Mouse (Mus musculus): ENCODE measurements around the gene Jph2. TPM values are rescaled to one million over a fixed set of nuclear protein-coding genes. Genes with fewer than 3 reads are reported as not detected.

The Jph2 gene
- polyA plus RNA-seq (2012; rRNA removed) (0.07 and 0.10 TPM in 2 replicates), polyA plus RNA-seq (2014; fragmentation: Nextera tagmentation; extraction: Ambion mirVana) (0.03 TPM in 1 of 2 replicates, not detected in the other)

- no peaks in the 10 kb centered on the region for H3K36me3 ChIP-seq (replicated peaks; ENCODE audit: control insufficient read depth, insufficient read depth, low read depth)
- 21% methylated on average over 10 of the region's 10 CpGs for WGBS (ENCODE audit: insufficient replicate concordance)
- DNase-seq (ENCODE audit: low read depth in 3 of 3, low spot score in 3 of 3) (no peak), ATAC-seq (ENCODE audit: insufficient read depth) (no peak)
- H3K4me2 ChIP-seq (ENCODE audit: low read depth) = no peak within 1 kb of the TSS
- no peaks in the 10 kb centered on the region for H3K4me1 ChIP-seq (replicated peaks; ENCODE audit: control insufficient read depth in 2 of 2, insufficient read depth in 2 of 2, low read length in 1 of 2)
- no peak within 1 kb of the TSS for H3K4me3 ChIP-seq (ENCODE audit: insufficient read depth in 1 of 2, low read depth in 2 of 2, low read length in 2 of 2)
- H3K27me3 ChIP-seq (ENCODE audit: control insufficient read depth, insufficient read depth, low read length) = no peaks in the 10 kb centered on the region
- no peak within 1 kb of the TSS for H3K27ac ChIP-seq
- H3K9ac ChIP-seq (replicated peaks) = no peak within 1 kb of the TSS
- TF ChIP-seq CTCF (IDR thresholded peaks at IDR 0.05; ENCODE audit: low read depth) (no peak), EP300 (IDR thresholded peaks at IDR 0.05; ENCODE audit: low read depth) (no peak)
- H3K9me3 ChIP-seq (ENCODE audit: control insufficient read depth, low read length) = no peaks in the 10 kb centered on the region
These were observed at the start of gene Jph2 for GRCm38 (mm10) chr2:163397905-163398304. TSS of gene Jph2 (minus strand) at chr2:163397993.

- Histone ChIP-seq H3K9ac (replicated peaks) (no peak overlapping the region), H3K27ac (no peak overlapping the region), H3K4me3 (ENCODE audit: insufficient read depth in 1 of 2, low read depth in 2 of 2, low read length in 2 of 2) (no peak overlapping the region), H3K9me3 (ENCODE audit: control insufficient read depth, low read length) (no peaks in the 10 kb centered on the region), H3K27me3 (ENCODE audit: control insufficient read depth, insufficient read depth, low read length) (no peaks in the 10 kb centered on the region), H3K4me1 (replicated peaks; ENCODE audit: control insufficient read depth in 2 of 2, insufficient read depth in 2 of 2, low read length in 1 of 2) (no peaks in the 10 kb centered on the region), H3K4me2 (ENCODE audit: low read depth) (no peak overlapping the region), H3K36me3 (replicated peaks; ENCODE audit: control insufficient read depth, insufficient read depth, low read depth) (no peaks in the 10 kb centered on the region)
- DNase-seq (ENCODE audit: low read depth in 3 of 3, low spot score in 3 of 3) (no peak), ATAC-seq (ENCODE audit: insufficient read depth) (no peak)
- TF ChIP-seq CTCF (IDR thresholded peaks at IDR 0.05; ENCODE audit: low read depth) (no peak), EP300 (IDR thresholded peaks at IDR 0.05; ENCODE audit: low read depth) (no peak)
- 64% methylated on average over 12 of the region's 12 CpGs for WGBS (ENCODE audit: insufficient replicate concordance)
These were observed 49.6 kb upstream of the Jph2 start for GRCm38 (mm10) chr2:163447375-163447774.

- no peak for TF ChIP-seq EP300 (IDR thresholded peaks at IDR 0.05; ENCODE audit: low read depth)
- no peak for TF ChIP-seq CTCF (IDR thresholded peaks at IDR 0.05; ENCODE audit: low read depth)
- Histone ChIP-seq H3K4me3 (ENCODE audit: insufficient read depth in 1 of 2, low read depth in 2 of 2, low read length in 2 of 2) (no peak overlapping the region), H3K27ac (no peak overlapping the region), H3K27me3 (ENCODE audit: control insufficient read depth, insufficient read depth, low read length) (peaks cover 2% of the 10 kb centered on the region), H3K9me3 (ENCODE audit: control insufficient read depth, low read length) (no peaks in the 10 kb centered on the region), H3K36me3 (replicated peaks; ENCODE audit: control insufficient read depth, insufficient read depth, low read depth) (no peaks in the 10 kb centered on the region), H3K4me1 (replicated peaks; ENCODE audit: control insufficient read depth in 2 of 2, insufficient read depth in 2 of 2, low read length in 1 of 2) (no peaks in the 10 kb centered on the region), H3K4me2 (ENCODE audit: low read depth) (no peak overlapping the region), H3K9ac (replicated peaks) (no peak overlapping the region)
- no peak for ATAC-seq (ENCODE audit: insufficient read depth)
- no peak for DNase-seq (ENCODE audit: low read depth in 3 of 3, low spot score in 3 of 3)
- 43% methylated on average over 7 of the region's 7 CpGs for WGBS (ENCODE audit: insufficient replicate concordance)
These were observed 46.2 kb upstream of the Jph2 start for GRCm38 (mm10) chr2:163444017-163444416.

- Histone ChIP-seq H3K27ac (no peak overlapping the region), H3K4me3 (ENCODE audit: insufficient read depth in 1 of 2, low read depth in 2 of 2, low read length in 2 of 2) (no peak overlapping the region), H3K27me3 (ENCODE audit: control insufficient read depth, insufficient read depth, low read length) (peaks cover 6% of the 10 kb centered on the region), H3K9ac (replicated peaks) (no peak overlapping the region), H3K4me2 (ENCODE audit: low read depth) (no peak overlapping the region), H3K4me1 (replicated peaks; ENCODE audit: control insufficient read depth in 2 of 2, insufficient read depth in 2 of 2, low read length in 1 of 2) (no peaks in the 10 kb centered on the region), H3K36me3 (replicated peaks; ENCODE audit: control insufficient read depth, insufficient read depth, low read depth) (no peaks in the 10 kb centered on the region), H3K9me3 (ENCODE audit: control insufficient read depth, low read length) (no peaks in the 10 kb centered on the region)
- 45% methylated on average over 6 of the region's 6 CpGs for WGBS (ENCODE audit: insufficient replicate concordance)
- ATAC-seq (ENCODE audit: insufficient read depth) (no peak), DNase-seq (ENCODE audit: low read depth in 3 of 3, low spot score in 3 of 3) (no peak)
- no peak for TF ChIP-seq CTCF (IDR thresholded peaks at IDR 0.05; ENCODE audit: low read depth)
- TF ChIP-seq EP300 (IDR thresholded peaks at IDR 0.05; ENCODE audit: low read depth) = no peak
These were observed 45.8 kb upstream of the Jph2 start for GRCm38 (mm10) chr2:163443543-163443942.

- 24% methylated on average over 1 of the region's 1 CpGs for WGBS (ENCODE audit: insufficient replicate concordance)
- Histone ChIP-seq H3K4me1 (replicated peaks; ENCODE audit: control insufficient read depth in 2 of 2, insufficient read depth in 2 of 2, low read length in 1 of 2) (no peaks in the 10 kb centered on the region), H3K36me3 (replicated peaks; ENCODE audit: control insufficient read depth, insufficient read depth, low read depth) (no peaks in the 10 kb centered on the region), H3K9me3 (ENCODE audit: control insufficient read depth, low read length) (no peaks in the 10 kb centered on the region), H3K27me3 (ENCODE audit: control insufficient read depth, insufficient read depth, low read length) (peaks cover 12% of the 10 kb centered on the region), H3K9ac (replicated peaks) (no peak overlapping the region), H3K4me2 (ENCODE audit: low read depth) (no peak overlapping the region), H3K4me3 (ENCODE audit: insufficient read depth in 1 of 2, low read depth in 2 of 2, low read length in 2 of 2) (no peak overlapping the region), H3K27ac (no peak overlapping the region)
- TF ChIP-seq CTCF (IDR thresholded peaks at IDR 0.05; ENCODE audit: low read depth) (no peak), EP300 (IDR thresholded peaks at IDR 0.05; ENCODE audit: low read depth) (no peak)
- DNase-seq (ENCODE audit: low read depth in 3 of 3, low spot score in 3 of 3) (no peak), ATAC-seq (ENCODE audit: insufficient read depth) (no peak)
These were observed 41.7 kb upstream of the Jph2 start for GRCm38 (mm10) chr2:163439488-163439887.
